ENCODE assay signal across 17 mouse cellular contexts in the genomic region with DNA sequence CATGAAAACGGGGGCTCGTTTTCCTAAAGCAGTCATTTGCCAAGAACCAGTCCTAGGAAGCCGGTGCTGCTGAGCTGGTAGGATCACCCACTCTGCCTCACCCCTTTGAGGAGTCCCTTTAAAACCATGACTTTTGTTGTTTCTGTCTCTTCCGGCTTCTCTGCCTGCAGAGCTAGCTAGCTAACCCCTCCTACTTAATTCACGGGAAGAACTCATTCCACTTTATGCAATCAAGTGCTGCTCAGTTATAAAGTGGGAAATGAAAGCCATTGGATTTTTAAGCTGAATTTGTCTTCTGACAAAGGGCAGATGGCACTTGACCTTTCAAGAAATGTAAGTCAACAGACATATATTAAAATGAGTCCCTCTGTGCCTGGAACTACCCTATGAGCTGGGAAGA.
"Had no signal": no experiment of that assay in that cellular context is flagged by ENCODE, and none has a peak within 500 bp of the region (broad histone marks: within the 10 kb centered on the region; RNA-seq: fewer than 3 reads in every experiment).

No protein-coding gene starts in this region.

- H3K27me3 ChIP-seq: liver, embryonic 13.5 days; liver, embryonic 15.5 days; midbrain, embryonic 13.5 days; midbrain, embryonic 15.5 days; neural tube, embryonic 12.5 days; stomach, embryonic 15.5 days had no signal

- H3K9me3 ChIP-seq: liver, embryonic 13.5 days; liver, embryonic 15.5 days; megakaryocyte, embryonic 14.5 days; midbrain, embryonic 13.5 days; midbrain, embryonic 15.5 days; neural tube, embryonic 12.5 days; stomach, embryonic 15.5 days had no signal

- H3K27ac ChIP-seq: liver, embryonic 13.5 days; liver, embryonic 15.5 days; macrophage; midbrain, embryonic 13.5 days; midbrain, embryonic 15.5 days; neural tube, embryonic 12.5 days; stomach, embryonic 15.5 days; stomach, postnatal 0 days had no signal

- H3K9ac ChIP-seq: liver, embryonic 13.5 days; liver, embryonic 15.5 days; liver, postnatal 0 days; lung, embryonic 14.5 days; midbrain, embryonic 13.5 days; midbrain, embryonic 15.5 days; neural tube, embryonic 12.5 days; stomach, embryonic 15.5 days had no signal

- DNase-seq: liver; liver, embryonic 13.5 days; liver, postnatal 0 days; right cerebral cortex, postnatal 14 days; thymus, adult 2 months; thymus, postnatal 25 days; thymus, postnatal 4 days had no signal

- H3K4me1 ChIP-seq: liver, embryonic 15.5 days; megakaryocyte, embryonic 14.5 days; midbrain, embryonic 13.5 days; midbrain, embryonic 15.5 days; neural tube, embryonic 12.5 days; stomach, embryonic 15.5 days had no signal

- ATAC-seq: liver, postnatal 0 days; midbrain, embryonic 13.5 days; midbrain, embryonic 15.5 days had no signal

- H3K36me3 ChIP-seq: liver, embryonic 13.5 days; liver, embryonic 15.5 days; neural tube, embryonic 12.5 days; stomach, embryonic 15.5 days had no signal

- H3K4me3 ChIP-seq: liver, embryonic 13.5 days; liver, embryonic 15.5 days; megakaryocyte, embryonic 14.5 days; midbrain, embryonic 13.5 days; midbrain, embryonic 15.5 days; neural tube, embryonic 12.5 days; stomach, embryonic 15.5 days had no signal

- H3K4me2 ChIP-seq: liver, embryonic 11.5 days; liver, embryonic 13.5 days; liver, embryonic 15.5 days; lung, embryonic 14.5 days; midbrain, embryonic 13.5 days; midbrain, embryonic 15.5 days; neural tube, embryonic 12.5 days; stomach, embryonic 15.5 days had no signal
